Mouse (Mus musculus): Measurements from ENCODE around the gene Gm20388.

GRCm38 (mm10) chr8:121468083-121469071, 1557.7 kb downstream of the Gm20388 start:
- TF ChIP-seq POLR2A (IDR thresholded peaks at IDR 0.05; ENCODE audit: low read depth, low read length) (no peak), CTCF (conservative IDR thresholded peaks at IDR 0.05; ENCODE audit: insufficient read depth, insufficient read length, low read depth, low read length) (no peak)

Data from kidney, adult 2 months (tissue).